Mouse (Mus musculus) heart, embryonic 13.5 days (tissue): ENCODE measurements around the gene Fpgs. TPM values are rescaled to one million over a fixed set of nuclear protein-coding genes. Genes with fewer than 3 reads are reported as not detected.
A peak's percentile ranks its signal among the peaks of the same experiment; 100 is the strongest.

Experiments used
- ATAC-seq: fragments of 200-750 bp; cut with Nextera tagmentation; 2 replicates; pipeline ENCODE4 v1.8.0; 2017; ENCODE audit warnings: moderate TSS enrichment; ENCODE audit not compliant: insufficient number of reproducible peaks, low FRiP score, low TSS enrichment; ENCODE audit errors: extremely low read depth
- H3K27ac ChIP-seq: fragments of 300-500 bp; sonication (generic); replicated peaks from 2 replicates; pipeline ENCODE4 v1.5.1; 2015; ENCODE audit warnings: moderate library complexity, mild to moderate bottlenecking, inconsistent platforms
- H3K27me3 ChIP-seq: fragments of 300-500 bp; sonication (generic); replicated peaks from 2 replicates; pipeline ENCODE4 v1.6.1; 2015; ENCODE audit warnings: mild to moderate bottlenecking, inconsistent platforms
- H3K36me3 ChIP-seq: fragments of 300-500 bp; sonication (generic); 2 replicates; pipeline ENCODE4 v1.6.1; 2015; ENCODE audit warnings: mild to moderate bottlenecking, inconsistent platforms
- H3K4me1 ChIP-seq: fragments of 300-500 bp; sonication (generic); 2 replicates; pipeline ENCODE4 v1.6.1; 2015; ENCODE audit warnings: inconsistent platforms
- H3K4me2 ChIP-seq: fragments of 300-500 bp; sonication (generic); 2 replicates; pipeline ENCODE4 v1.6.1; 2015; ENCODE audit warnings: inconsistent platforms, mild to moderate bottlenecking, moderate library complexity
- H3K4me3 ChIP-seq: fragments of 300-500 bp; sonication (generic); 2 replicates; pipeline ENCODE4 v1.5.1; 2015; ENCODE audit warnings: moderate library complexity, mild to moderate bottlenecking, inconsistent platforms
- H3K9ac ChIP-seq: fragments of 300-500 bp; sonication (generic); 2 replicates; pipeline ENCODE4 v1.6.1; 2015; ENCODE audit warnings: inconsistent platforms, mild to moderate bottlenecking, moderate library complexity
- H3K9me3 ChIP-seq: fragments of 300-500 bp; sonication (generic); 2 replicates; pipeline ENCODE4 v1.6.1; 2016; ENCODE audit warnings: inconsistent platforms
- WGBS: fragments of 180-500 bp; shearing (Covaris S2); methylation state at CpG from one replicate; pipeline ENCODE4 v1.1.7; 2015; ENCODE audit warnings: mixed read lengths; 5-methylcytosine and 5-hydroxymethylcytosine counted together
- polyA plus RNA-seq: library from polyadenylated mRNA; unstranded; fragments of >200 nt; fragmentation: Nextera tagmentation; extraction: Ambion mirVana; gene quantifications from 2 replicates; pipeline ENCODE4 v1.2.1, GENCODE M21; 2015

The Fpgs gene
- polyA plus RNA-seq, 1 experiment from 2014 or later, result 21.3 TPM

DNA sequence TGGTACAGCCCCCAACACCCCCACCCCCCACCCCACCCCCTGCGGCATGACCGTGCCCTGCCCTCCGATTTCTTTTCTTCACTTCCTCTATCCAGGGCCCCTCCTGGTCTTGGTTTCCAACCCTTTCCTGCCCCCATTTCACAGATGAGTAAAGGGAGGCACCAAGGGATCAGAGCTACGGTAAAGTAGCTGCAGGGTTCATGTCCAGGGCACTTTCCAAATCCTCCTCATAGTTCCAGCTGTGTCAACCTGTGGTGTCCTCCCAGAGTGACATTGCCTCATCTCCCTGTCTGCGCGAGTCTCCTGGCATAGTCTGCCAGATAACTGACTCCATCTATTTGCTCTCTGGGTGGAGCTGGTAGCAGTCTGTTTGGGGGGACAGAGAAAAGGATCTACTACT, 38.1 kb downstream of the Fpgs start:
- H3K9ac ChIP-seq, result peak overlapping the region; percentile 33; the same call in 1 of the 2 replicates
- ATAC-seq, result no peak
- H3K4me3 ChIP-seq, result no peak overlapping the region
- peak overlapping the region; percentile 73 for H3K27ac ChIP-seq
- no peaks in the 10 kb centered on the region for H3K27me3 ChIP-seq
- H3K4me2 ChIP-seq, result no peak overlapping the region
- peaks cover 33% of the 10 kb centered on the region for H3K36me3 ChIP-seq
- peaks cover 67% of the 10 kb centered on the region for H3K4me1 ChIP-seq
- H3K9me3 ChIP-seq, result no peaks in the 10 kb centered on the region
- WGBS, result 55% methylated on average over 6 of the region's 6 CpGs

DNA sequence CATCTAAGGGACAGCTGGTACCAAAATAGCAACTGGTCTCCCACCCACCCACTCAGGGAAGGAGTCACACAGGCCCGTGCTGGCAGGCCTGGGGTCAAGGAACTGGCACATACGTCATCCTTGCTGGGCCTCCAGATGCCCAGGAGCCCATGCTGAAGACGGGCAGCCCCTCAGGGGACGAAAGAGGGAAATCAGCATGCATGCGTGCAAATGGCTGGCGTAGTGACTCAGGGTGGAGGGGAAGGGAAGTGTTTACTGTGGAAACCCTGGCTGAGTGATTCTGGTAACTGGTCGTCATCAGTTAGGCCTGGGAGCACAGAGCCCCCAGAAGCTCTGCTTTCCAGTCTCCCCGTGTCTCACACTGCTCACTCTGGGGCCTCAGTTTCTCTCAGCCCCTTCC, 38.6 kb downstream of the Fpgs start:
- H3K4me2 ChIP-seq, result no peak overlapping the region
- no peaks in the 10 kb centered on the region for H3K9me3 ChIP-seq
- no peak for ATAC-seq
- H3K4me1 ChIP-seq, result peaks cover 72% of the 10 kb centered on the region
- 60% methylated on average over 8 of the region's 8 CpGs for WGBS
- no peak overlapping the region for H3K4me3 ChIP-seq
- no peaks in the 10 kb centered on the region for H3K27me3 ChIP-seq
- H3K9ac ChIP-seq, result peak overlapping the region; percentile 41
- peak overlapping the region; percentile 73 for H3K27ac ChIP-seq
- H3K36me3 ChIP-seq, result peaks cover 29% of the 10 kb centered on the region

DNA sequence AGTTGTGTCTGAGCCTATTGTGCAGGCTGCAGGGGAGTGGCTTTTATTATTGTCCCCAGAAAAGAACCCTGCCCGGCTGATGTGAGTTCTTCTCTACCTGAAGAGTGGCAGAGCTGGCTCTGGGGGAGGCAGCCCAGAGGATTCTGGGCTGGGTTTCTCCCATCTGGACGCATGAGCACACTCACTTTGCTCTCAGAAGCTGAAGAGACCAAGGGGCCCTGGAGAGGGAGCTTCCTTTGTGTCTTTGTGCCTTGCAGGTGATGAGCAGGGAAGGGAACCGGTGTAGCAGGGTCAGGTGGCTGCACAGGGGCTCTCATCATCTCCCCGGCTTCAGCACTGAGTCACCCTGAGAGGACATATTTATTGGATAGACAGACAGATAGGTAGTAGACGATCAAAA, 41.7 kb downstream of the Fpgs start:
- Histone ChIP-seq H3K4me2 (no peak overlapping the region), H3K4me1 (peaks cover 53% of the 10 kb centered on the region), H3K4me3 (no peak overlapping the region), H3K9me3 (no peaks in the 10 kb centered on the region), H3K27ac (peak overlapping the region; percentile 86), H3K36me3 (peaks cover 33% of the 10 kb centered on the region), H3K9ac (peak overlapping the region; percentile 64), H3K27me3 (no peaks in the 10 kb centered on the region)
- no peak for ATAC-seq
- 47% methylated on average over 5 of the region's 5 CpGs for WGBS

DNA sequence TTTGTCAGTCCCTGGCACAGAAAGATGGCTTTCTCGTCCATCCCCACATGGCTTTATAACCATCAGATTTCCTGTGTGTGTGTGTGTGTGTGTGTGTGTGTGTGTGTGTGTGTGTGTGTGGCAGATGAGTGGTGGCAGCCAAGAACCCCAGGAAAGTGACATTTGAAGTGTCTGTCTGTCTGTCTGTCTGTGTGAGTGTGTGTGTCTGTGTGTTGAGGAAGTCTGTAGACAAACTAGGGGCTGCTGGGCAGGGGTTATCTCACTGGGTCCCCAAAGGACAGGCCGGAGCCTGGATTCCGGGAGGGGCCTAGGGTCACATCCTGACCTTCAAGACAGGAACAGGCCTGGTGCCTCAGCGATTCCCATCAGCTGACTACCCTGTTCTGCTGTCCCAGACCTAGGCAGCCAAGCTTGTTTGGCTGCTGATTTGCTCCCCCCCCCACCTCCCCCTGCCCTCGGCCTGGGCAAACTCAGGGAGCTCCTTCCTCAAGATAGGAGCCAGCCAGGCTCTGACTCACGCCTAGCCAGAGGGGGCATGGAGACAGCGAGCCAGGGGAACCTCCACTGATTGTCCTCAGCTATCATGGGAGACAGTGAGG, 42.3 kb downstream of the Fpgs start:
- peak; percentile 56 for ATAC-seq
- H3K27me3 ChIP-seq, result no peaks in the 10 kb centered on the region
- H3K4me2 ChIP-seq, result no peak overlapping the region
- H3K36me3 ChIP-seq, result peaks cover 35% of the 10 kb centered on the region
- H3K9me3 ChIP-seq, result no peaks in the 10 kb centered on the region
- WGBS, result 13% methylated on average over 7 of the region's 7 CpGs
- H3K4me1 ChIP-seq, result peaks cover 50% of the 10 kb centered on the region
- H3K27ac ChIP-seq, result peak overlapping the region; percentile 86
- no peak overlapping the region for H3K4me3 ChIP-seq
- peak overlapping the region; percentile 64 for H3K9ac ChIP-seq

DNA sequence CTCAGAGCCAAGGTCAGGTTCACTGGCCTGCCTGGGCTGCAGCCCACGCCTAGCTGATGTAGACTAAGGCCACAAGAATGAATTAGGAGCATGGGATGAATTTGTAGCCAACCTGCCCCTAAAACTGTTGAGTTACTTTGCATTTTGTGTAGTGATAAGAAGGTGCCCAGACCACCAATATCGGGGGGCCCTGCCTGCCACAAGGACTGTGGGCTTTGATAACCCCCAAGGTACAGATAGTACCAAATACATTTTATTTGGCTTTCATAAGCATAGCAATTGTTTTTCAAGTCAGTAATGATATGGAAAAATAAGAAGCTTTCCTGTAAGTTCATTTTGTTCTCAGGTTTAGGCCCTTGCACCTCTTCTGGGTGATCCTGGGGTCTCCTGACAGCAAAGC, 45.1 kb downstream of the Fpgs start:
- no peaks in the 10 kb centered on the region for H3K27me3 ChIP-seq
- H3K27ac ChIP-seq, result peak overlapping the region; percentile 68
- 80% methylated on average over 2 of the region's 2 CpGs for WGBS
- H3K9me3 ChIP-seq, result no peaks in the 10 kb centered on the region
- H3K4me2 ChIP-seq, result no peak overlapping the region
- peaks cover 50% of the 10 kb centered on the region for H3K4me1 ChIP-seq
- H3K4me3 ChIP-seq, result no peak overlapping the region
- H3K9ac ChIP-seq, result no peak overlapping the region
- no peak for ATAC-seq
- H3K36me3 ChIP-seq, result peaks cover 25% of the 10 kb centered on the region

DNA sequence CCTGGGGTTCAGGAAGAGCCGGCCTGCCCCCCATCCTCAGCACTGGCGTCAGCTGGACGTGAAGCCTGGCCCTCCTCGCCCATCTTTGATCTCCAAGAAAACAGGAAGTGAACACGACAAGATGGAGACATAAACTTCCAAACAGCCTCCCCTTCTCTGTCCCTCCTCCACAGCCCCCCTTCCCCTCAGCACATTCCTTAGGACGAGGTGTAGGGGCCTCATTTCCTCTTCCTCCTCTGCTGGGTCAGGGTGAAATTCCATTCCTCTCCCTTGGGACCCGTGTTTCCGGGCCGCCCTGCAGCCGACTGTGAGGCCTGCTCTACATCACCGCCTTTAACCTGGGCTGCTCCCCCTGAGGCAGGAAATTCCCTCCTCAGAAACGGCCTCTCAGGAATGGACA, 48.1 kb downstream of the Fpgs start:
- 41% methylated on average over 12 of the region's 12 CpGs for WGBS
- H3K4me1 ChIP-seq, result peaks cover 54% of the 10 kb centered on the region

DNA sequence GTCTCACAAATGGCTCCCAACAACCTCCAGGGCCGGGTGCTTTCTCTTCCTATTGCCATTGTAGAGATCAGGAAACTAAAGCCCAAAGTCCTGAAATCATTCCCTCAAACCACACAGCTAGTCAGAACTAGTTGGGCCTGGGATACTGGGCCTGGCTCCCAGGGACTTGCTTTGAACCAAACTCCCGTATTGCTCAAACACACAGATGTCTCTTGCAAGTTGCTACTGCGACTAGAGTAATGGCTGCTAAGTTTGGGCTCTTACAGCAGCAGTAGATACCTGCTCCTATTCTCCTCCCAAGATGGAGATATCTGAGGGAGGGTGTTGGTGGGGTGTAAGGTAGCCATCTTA, 48.6 kb downstream of the Fpgs start:
- H3K36me3 ChIP-seq, result peaks cover 29% of the 10 kb centered on the region
- peak overlapping the region; percentile 55 for H3K4me2 ChIP-seq
- H3K9me3 ChIP-seq, result no peaks in the 10 kb centered on the region
- H3K4me1 ChIP-seq, result peaks cover 51% of the 10 kb centered on the region
- no peak overlapping the region for H3K4me3 ChIP-seq
- no peak for ATAC-seq
- WGBS, result 73% methylated on average over 3 of the region's 3 CpGs
- no peaks in the 10 kb centered on the region for H3K27me3 ChIP-seq
- peak overlapping the region; percentile 80 for H3K27ac ChIP-seq
- peak overlapping the region; percentile 67 for H3K9ac ChIP-seq

More for the DNA sequence above, 48.1 kb downstream of the Fpgs start:
- 0 out of 2 replicates have a peak overlapping the region, but pooled peaks have one; percentile 55 for H3K4me2 ChIP-seq
- ATAC-seq, result peak; percentile 32
- no peak overlapping the region for H3K4me3 ChIP-seq
- no peaks in the 10 kb centered on the region for H3K27me3 ChIP-seq
- peaks cover 29% of the 10 kb centered on the region for H3K36me3 ChIP-seq
- H3K27ac ChIP-seq, result peak overlapping the region; percentile 80
- no peaks in the 10 kb centered on the region for H3K9me3 ChIP-seq
- H3K9ac ChIP-seq, result 0 out of 2 replicates have a peak overlapping the region, but pooled peaks have one; percentile 40

DNA sequence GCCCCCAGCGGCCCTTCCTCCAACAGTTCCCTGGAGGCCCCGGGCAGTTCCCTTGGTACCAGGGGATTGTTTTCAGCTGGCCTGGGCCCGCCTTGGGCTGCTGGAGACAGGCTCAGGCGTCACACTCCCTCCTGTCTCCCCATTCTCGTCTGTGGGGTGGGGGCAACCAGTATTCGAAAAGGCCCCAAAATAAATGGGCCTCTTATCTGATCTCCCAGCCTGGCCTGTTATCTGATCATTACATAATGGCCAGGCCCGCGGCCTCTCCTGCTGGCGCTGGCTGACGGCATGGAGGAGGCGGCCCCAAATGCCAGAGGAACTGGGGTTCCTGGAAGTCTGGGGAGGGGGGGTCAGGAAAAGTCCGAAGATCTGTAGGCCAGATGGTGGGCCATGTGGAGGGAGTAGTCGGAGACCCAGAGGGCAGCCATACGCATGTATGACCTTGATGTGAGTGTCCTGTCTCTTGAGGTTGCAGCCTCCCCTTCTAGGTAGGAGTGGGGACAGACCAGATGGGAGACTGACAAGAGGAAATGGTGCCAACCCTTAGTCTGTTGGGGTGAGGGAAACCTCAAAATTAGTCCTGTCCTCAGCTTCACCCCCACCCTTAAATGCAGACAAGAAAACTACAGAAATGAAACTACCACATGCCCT, 49.1 kb downstream of the Fpgs start:
- ATAC-seq, result no peak
- H3K27ac ChIP-seq, result peak overlapping the region; percentile 80
- H3K27me3 ChIP-seq, result no peaks in the 10 kb centered on the region
- H3K4me3 ChIP-seq, result peak overlapping the region; percentile 15; the same call in 1 of the 2 replicates
- no peaks in the 10 kb centered on the region for H3K9me3 ChIP-seq
- peaks cover 29% of the 10 kb centered on the region for H3K36me3 ChIP-seq
- H3K4me2 ChIP-seq, result peak overlapping the region; percentile 55
- peaks cover 51% of the 10 kb centered on the region for H3K4me1 ChIP-seq
- 60% methylated on average over 14 of the region's 14 CpGs for WGBS
- H3K9ac ChIP-seq, result peak overlapping the region; percentile 67

DNA sequence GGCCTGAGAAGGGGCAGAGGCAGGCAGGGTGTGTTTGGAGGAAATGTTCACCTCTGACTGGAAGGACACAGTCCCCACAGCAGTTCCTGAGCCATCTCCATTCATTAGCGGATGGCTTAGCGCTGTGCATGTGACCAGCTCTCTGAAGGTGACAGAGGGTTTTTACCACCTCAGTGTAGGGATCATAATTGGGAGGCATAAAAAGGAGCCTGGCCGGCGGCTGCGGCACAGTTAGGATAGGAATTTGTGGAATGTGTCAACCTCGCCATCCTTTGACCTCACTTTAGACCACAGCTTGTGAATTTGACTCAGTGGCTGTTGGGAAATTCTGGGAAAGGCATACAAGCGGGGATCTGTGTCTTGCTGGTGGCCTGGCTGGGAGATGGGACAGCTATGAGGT, 50.2 kb downstream of the Fpgs start:
- Histone ChIP-seq H3K27me3 (no peaks in the 10 kb centered on the region), H3K9me3 (no peaks in the 10 kb centered on the region), H3K4me2 (peak overlapping the region; percentile 55), H3K36me3 (peaks cover 24% of the 10 kb centered on the region), H3K9ac (peak overlapping the region; percentile 67), H3K4me1 (peaks cover 48% of the 10 kb centered on the region), H3K4me3 (peak overlapping the region; percentile 24), H3K27ac (peak overlapping the region; percentile 80)
- WGBS, result 16% methylated on average over 7 of the region's 7 CpGs
- ATAC-seq, result no peak

DNA sequence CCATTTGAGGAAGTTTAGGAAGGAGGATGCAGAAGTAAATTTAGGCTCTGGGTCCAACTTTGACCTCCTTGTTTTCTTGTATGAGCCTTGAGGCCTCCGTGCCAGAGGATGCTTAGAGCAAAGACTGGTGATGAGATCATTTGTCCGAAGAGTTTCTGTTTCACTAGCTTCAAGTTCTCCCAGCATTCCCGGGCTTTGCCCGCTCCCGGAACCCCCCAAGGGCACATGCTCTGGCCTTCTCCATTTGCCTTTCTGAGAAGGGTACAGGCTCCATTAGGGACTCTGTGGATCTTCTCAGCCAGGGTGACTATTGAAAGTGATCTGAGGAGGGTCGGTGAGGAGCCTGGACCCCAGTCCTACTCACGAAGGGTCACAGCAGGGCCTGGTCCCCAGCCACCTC, 56.6 kb downstream of the Fpgs start:
- peak overlapping the region; percentile 94 for H3K27ac ChIP-seq
- ATAC-seq, result no peak
- H3K9me3 ChIP-seq, result no peaks in the 10 kb centered on the region
- H3K4me1 ChIP-seq, result peaks cover 51% of the 10 kb centered on the region
- peak overlapping the region; percentile 87 for H3K9ac ChIP-seq
- H3K4me2 ChIP-seq, result peak overlapping the region; percentile 66
- peaks cover 8% of the 10 kb centered on the region for H3K36me3 ChIP-seq
- WGBS, result 65% methylated on average over 7 of the region's 7 CpGs
- H3K4me3 ChIP-seq, result peak overlapping the region; percentile 63
- H3K27me3 ChIP-seq, result no peaks in the 10 kb centered on the region

DNA sequence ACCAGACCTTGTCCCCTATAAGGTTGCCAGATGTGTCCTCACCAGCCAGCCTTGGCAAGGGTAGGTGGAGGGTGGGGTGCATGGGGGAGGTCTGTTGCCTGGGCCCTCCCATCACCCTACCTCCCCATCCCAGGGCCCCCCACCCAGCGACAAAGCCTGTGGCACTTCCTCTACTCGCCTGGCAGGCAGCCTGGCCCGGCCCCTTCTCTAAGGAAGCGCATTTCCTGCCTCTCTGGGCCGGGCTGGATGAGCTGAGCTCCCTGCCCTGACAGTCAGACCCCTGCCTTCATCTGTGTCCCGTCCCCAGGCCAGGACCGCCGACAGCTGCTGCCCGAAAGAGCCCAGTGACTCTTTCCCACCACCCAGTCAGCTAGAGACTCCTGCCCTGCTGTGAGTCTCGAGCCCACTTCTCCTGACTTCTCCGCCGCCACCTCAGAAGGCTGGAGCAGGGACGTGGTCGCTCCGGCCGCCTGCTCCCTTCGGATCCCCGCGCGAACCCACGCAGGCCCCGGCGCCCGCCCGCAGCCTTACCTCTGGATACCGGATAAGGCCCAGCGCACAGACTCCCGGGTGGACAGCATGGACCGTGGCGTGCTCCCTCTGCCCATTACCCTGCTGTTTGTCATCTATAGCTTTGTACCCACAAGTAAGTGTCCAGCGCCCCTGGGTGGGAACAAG, 57.4 kb downstream of the Fpgs start, which contains the start of gene Eng:
TSS of gene Eng (plus strand) at position 217 of the 678 bp plus-strand sequence.
- WGBS, result 39% methylated on average over 31 of the region's 31 CpGs
- peak within 1 kb of the TSS; percentile 66 for H3K4me2 ChIP-seq
- peak within 1 kb of the TSS; percentile 94 for H3K27ac ChIP-seq
- no peaks in the 10 kb centered on the region for H3K27me3 ChIP-seq
- peak within 1 kb of the TSS; percentile 63 for H3K4me3 ChIP-seq
- peak; percentile 26; the same call in 1 of the 2 replicates for ATAC-seq
- peak within 1 kb of the TSS; percentile 87 for H3K9ac ChIP-seq
- H3K36me3 ChIP-seq, result peaks cover 3% of the 10 kb centered on the region
- peaks cover 57% of the 10 kb centered on the region for H3K4me1 ChIP-seq
- H3K9me3 ChIP-seq, result no peaks in the 10 kb centered on the region
